Mouse (Mus musculus) liver, embryonic 16.5 days (tissue): ENCODE results near the gene Ankzf1. TPM values are rescaled to one million over a fixed set of nuclear protein-coding genes. Genes with fewer than 3 reads are reported as not detected.

ENCODE experiments used
- ATAC-seq: fragments of 200-750 bp; cut with Nextera tagmentation; 2 replicates; pipeline ENCODE4 v1.8.0; 2017; ENCODE audit warnings: low read depth, mild to moderate bottlenecking, moderate number of reproducible peaks, moderate library complexity
- H3K27ac ChIP-seq: fragments of 300-500 bp; sonication (generic); 2 replicates; pipeline ENCODE4 v1.5.1; 2014; ENCODE audit warnings: mild to moderate bottlenecking, low read length
- H3K27me3 ChIP-seq: fragments of 300-500 bp; sonication (generic); 2 replicates; pipeline ENCODE4 v1.6.1; 2014; ENCODE audit warnings: low read depth, low read length, mixed read lengths; ENCODE audit not compliant: control insufficient read depth, insufficient read depth
- H3K36me3 ChIP-seq: fragments of 300-500 bp; sonication (generic); 2 replicates; pipeline ENCODE4 v1.6.1; 2014; ENCODE audit warnings: mild to moderate bottlenecking; ENCODE audit not compliant: control insufficient read depth, insufficient read depth
- H3K4me1 ChIP-seq: fragments of 300-500 bp; sonication (generic); 2 replicates; pipeline ENCODE4 v1.6.1; 2014; ENCODE audit warnings: low read depth, low read length, mixed read lengths; ENCODE audit not compliant: control insufficient read depth
- H3K4me2 ChIP-seq: fragments of 300-500 bp; sonication (generic); 2 replicates; pipeline ENCODE4 v1.6.1; 2014; ENCODE audit warnings: low read depth, low read length, mixed read lengths
- H3K4me3 ChIP-seq: fragments of 300-500 bp; sonication (generic); 2 replicates; pipeline ENCODE4 v1.5.1; 2014; ENCODE audit warnings: low read depth, mild to moderate bottlenecking, low read length
- H3K9ac ChIP-seq: fragments of 300-500 bp; sonication (generic); 2 replicates; pipeline ENCODE4 v1.6.1; 2014; ENCODE audit warnings: low read depth, low read length
- H3K9me3 ChIP-seq: fragments of 300-500 bp; sonication (generic); replicated peaks from 2 replicates; pipeline ENCODE4 v1.6.1; 2016; ENCODE audit warnings: low read length; ENCODE audit not compliant: control insufficient read depth
- WGBS: fragments of 180-500 bp; shearing (Covaris S2); extraction: QIAGEN DNeasy Blood & Tissue Kit; methylation state at CpG from one replicate; pipeline ENCODE4 v1.1.7; 2014; ENCODE audit not compliant: insufficient replicate concordance; 5-methylcytosine and 5-hydroxymethylcytosine counted together
- polyA plus RNA-seq: library from polyadenylated mRNA; unstranded; fragments of >200 nt; fragmentation: Nextera tagmentation; extraction: Ambion mirVana; gene quantifications from 2 replicates; pipeline ENCODE4 v1.2.1, GENCODE M21; 2015

The Ankzf1 gene
- polyA plus RNA-seq, 1 experiment from 2014 or later: 12.0 TPM

DNA sequence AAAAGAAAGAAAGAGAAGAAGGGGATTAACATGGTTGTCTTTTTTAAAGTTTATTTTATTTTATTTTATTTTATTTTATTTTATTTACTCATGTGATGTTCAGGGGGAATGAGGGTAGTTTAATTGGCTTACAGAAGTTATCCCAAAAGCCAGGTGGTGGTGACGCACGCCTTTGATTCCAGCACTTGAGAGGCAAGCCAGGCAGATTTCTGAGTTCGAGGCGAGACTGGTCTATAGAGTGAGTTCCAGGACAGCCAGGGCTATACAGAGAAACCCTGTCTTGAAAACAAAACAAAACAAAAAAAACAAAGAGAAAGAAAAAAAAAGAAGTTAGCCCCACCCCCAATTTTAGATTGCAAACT, 31.7 kb upstream of the Ankzf1 start:
- peak; percentile 44; the same call in 1 of the 2 replicates for ATAC-seq
- Histone ChIP-seq H3K36me3 (no peaks in the 10 kb centered on the region), H3K4me2 (peak overlapping the region; percentile 33), H3K4me3 (no peak overlapping the region), H3K27me3 (no peaks in the 10 kb centered on the region), H3K27ac (peak overlapping the region; percentile 84), H3K9ac (no peak overlapping the region), H3K9me3 (no peaks in the 10 kb centered on the region), H3K4me1 (peaks cover 18% of the 10 kb centered on the region)
- WGBS: 25% methylated on average over 4 of the region's 4 CpGs

DNA sequence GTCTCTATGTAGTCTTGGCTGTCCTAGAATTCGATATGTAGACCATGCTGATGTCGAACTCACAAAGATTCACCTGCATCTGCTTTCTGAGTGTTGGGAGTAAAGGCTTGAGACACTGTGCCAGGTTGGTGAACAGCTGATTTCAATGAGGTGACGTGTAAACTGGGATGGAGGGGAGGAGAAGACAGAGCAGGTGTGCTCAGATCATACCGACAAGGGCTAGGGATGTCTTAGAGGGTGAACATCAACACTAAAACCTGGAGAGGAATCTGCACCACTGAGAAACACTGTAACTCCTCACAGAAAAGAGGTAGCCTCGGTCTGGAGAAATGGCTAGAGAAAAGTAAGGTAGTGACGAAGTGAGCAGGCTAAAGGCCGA, 23.9 kb upstream of the Ankzf1 start:
- ATAC-seq: peak; percentile 9; the same call in 1 of the 2 replicates
- Histone ChIP-seq H3K27ac (peak overlapping the region; percentile 95), H3K9me3 (no peaks in the 10 kb centered on the region), H3K4me2 (peak overlapping the region; percentile 75), H3K36me3 (peaks cover 30% of the 10 kb centered on the region), H3K4me1 (peaks cover 30% of the 10 kb centered on the region), H3K4me3 (peak overlapping the region; percentile 76), H3K27me3 (no peaks in the 10 kb centered on the region), H3K9ac (peak overlapping the region; percentile 88)
- 4% methylated on average over 7 of the region's 7 CpGs for WGBS

GRCm38 (mm10) chr1:75168472-75169464, 23.2 kb upstream of the Ankzf1 start, which contains the start of gene Zfand2b:
Zfand2b (plus strand) TSS chr1:75168646.
- H3K9me3 ChIP-seq: no peaks in the 10 kb centered on the region
- H3K27me3 ChIP-seq: no peaks in the 10 kb centered on the region
- peak within 1 kb of the TSS; percentile 75 for H3K4me2 ChIP-seq
- peaks cover 30% of the 10 kb centered on the region for H3K4me1 ChIP-seq
- peak; percentile 97 for ATAC-seq
- peak within 1 kb of the TSS; percentile 88 for H3K9ac ChIP-seq
- peaks cover 37% of the 10 kb centered on the region for H3K36me3 ChIP-seq
- 2% methylated on average over 59 of the region's 59 CpGs for WGBS
- peak within 1 kb of the TSS; percentile 95 for H3K27ac ChIP-seq
- peak within 1 kb of the TSS; percentile 76 for H3K4me3 ChIP-seq

DNA sequence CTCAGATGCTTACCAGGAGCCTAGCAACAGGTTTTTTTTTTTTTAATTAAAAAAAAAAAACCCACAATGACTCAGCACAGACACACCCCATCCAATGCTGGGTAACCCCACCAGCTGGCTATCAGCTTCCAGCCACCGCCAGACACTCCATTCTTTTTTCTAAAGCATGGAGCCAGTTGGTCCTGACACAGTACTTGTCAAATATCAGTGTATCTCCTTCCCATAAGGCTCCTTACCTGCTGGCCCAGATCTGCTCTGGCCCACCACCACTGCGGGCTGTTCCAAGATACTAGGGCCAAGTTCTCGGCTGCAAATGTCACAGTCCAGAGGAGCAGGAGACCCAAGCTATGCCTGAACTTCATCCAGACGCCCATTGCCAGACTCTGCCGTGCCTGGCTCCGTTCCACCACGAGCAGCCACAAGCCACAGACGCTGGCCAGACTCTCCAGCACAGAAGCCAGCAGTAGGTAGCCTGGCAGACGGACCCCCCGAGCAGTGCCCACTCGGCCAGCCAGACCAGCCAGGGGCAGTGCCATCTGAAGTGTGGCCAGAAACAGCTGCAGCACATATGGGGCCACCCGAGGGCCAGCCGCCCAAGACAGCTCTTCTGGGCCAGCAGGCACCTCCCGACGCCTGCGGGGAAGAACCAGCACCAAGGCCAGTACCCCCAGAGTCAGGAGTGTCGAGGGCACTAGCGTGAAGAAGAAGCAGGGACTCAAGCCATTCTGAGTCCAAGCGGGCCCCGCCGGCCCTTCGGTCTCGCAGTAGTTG, 12.4 kb upstream of the Ankzf1 start:
- peak overlapping the region; percentile 89 for H3K4me2 ChIP-seq
- H3K4me3 ChIP-seq: peak overlapping the region; percentile 74
- peak overlapping the region; percentile 98 for H3K27ac ChIP-seq
- peaks cover 66% of the 10 kb centered on the region for H3K36me3 ChIP-seq
- 3% methylated on average over 23 of the region's 23 CpGs for WGBS
- peak; percentile 71 for ATAC-seq
- H3K9me3 ChIP-seq: no peaks in the 10 kb centered on the region
- H3K4me1 ChIP-seq: peaks cover 23% of the 10 kb centered on the region
- peak overlapping the region; percentile 85 for H3K9ac ChIP-seq
- no peaks in the 10 kb centered on the region for H3K27me3 ChIP-seq

DNA sequence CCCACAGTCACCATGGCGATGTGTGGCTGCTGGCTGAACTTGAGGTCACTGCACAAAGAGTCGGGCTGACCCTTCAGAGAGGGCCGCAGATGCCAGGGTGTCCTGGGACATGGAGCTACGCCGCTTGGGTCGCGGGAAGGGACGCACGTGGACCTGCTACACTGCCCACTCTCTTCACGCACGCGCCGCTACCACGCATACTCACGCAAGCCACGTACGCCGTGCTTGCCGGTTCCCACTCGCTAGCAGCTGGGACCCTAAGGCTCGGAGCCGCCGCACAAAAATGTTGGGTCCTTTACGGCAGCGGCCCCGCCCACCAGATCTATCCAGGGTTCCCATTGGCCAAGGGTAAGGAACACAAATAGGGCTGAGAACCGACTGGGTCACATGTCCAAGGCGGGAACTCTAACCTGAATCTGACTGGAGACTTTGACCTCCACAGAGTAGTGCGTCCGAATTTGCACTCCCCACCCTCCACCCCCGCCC, 11.8 kb upstream of the Ankzf1 start, which contains the start of gene Abcb6:
Gene Abcb6, minus strand, starts transcription at position 288 of the 486 bp plus-strand sequence.
- Histone ChIP-seq H3K4me2 (peak within 1 kb of the TSS; percentile 89), H3K4me1 (peaks cover 23% of the 10 kb centered on the region), H3K27me3 (no peaks in the 10 kb centered on the region), H3K36me3 (peaks cover 68% of the 10 kb centered on the region), H3K4me3 (peak within 1 kb of the TSS; percentile 74), H3K9me3 (no peaks in the 10 kb centered on the region), H3K27ac (peak within 1 kb of the TSS; percentile 98), H3K9ac (peak within 1 kb of the TSS; percentile 85)
- ATAC-seq: peak; percentile 91
- WGBS: under 1% methylated on average over 31 of the region's 31 CpGs

- peak overlapping the region; percentile 98 for H3K27ac ChIP-seq
- peaks cover 23% of the 10 kb centered on the region for H3K4me1 ChIP-seq
- no peaks in the 10 kb centered on the region for H3K27me3 ChIP-seq
- H3K9me3 ChIP-seq: no peaks in the 10 kb centered on the region
- no peak for ATAC-seq
- H3K4me3 ChIP-seq: peak overlapping the region; percentile 74
- WGBS: 35% methylated on average over 7 of the region's 7 CpGs
- peak overlapping the region; percentile 89 for H3K4me2 ChIP-seq
- peak overlapping the region; percentile 48 for H3K9ac ChIP-seq
- H3K36me3 ChIP-seq: peaks cover 68% of the 10 kb centered on the region
These were observed 11.2 kb upstream of the Ankzf1 start for GRCm38 (mm10) chr1:75180741-75181140.

GRCm38 (mm10) chr1:75181377-75181870, 10.5 kb upstream of the Ankzf1 start:
- no peak overlapping the region; the same call in 1 of the 2 replicates for H3K27ac ChIP-seq
- no peak for ATAC-seq
- 83% methylated on average over 4 of the region's 4 CpGs for WGBS
- no peaks in the 10 kb centered on the region for H3K9me3 ChIP-seq
- H3K27me3 ChIP-seq: no peaks in the 10 kb centered on the region
- H3K4me1 ChIP-seq: peaks cover 23% of the 10 kb centered on the region
- no peak overlapping the region for H3K4me2 ChIP-seq
- H3K36me3 ChIP-seq: peaks cover 68% of the 10 kb centered on the region
- H3K9ac ChIP-seq: no peak overlapping the region
- no peak overlapping the region for H3K4me3 ChIP-seq

DNA sequence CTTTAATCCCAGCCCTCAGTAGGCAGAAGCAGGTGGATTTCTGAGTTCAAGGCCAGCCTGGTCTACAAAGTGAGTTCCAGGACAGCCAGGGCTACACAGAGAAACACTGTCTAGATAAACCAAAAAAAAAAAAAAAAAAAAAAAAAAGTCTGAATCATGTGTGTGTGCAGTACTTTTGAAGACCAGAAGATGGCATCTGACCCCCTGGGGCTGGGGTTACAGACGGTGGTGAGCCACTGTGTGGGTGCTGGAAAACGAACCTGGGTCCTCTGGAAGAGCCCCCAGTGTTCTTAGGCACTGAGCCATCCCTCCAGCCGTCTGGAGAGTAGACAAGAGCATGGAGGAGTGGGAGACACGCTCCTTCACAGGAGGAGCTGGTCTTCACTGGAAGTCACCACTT, 9.8 kb upstream of the Ankzf1 start:
- H3K9ac ChIP-seq: no peak overlapping the region
- ATAC-seq: no peak
- H3K27ac ChIP-seq: no peak overlapping the region
- H3K4me1 ChIP-seq: peaks cover 23% of the 10 kb centered on the region
- no peaks in the 10 kb centered on the region for H3K27me3 ChIP-seq
- no peak overlapping the region for H3K4me2 ChIP-seq
- H3K4me3 ChIP-seq: no peak overlapping the region
- no peaks in the 10 kb centered on the region for H3K9me3 ChIP-seq
- peaks cover 69% of the 10 kb centered on the region for H3K36me3 ChIP-seq
- 76% methylated on average over 4 of the region's 4 CpGs for WGBS
